Mouse (Mus musculus) liver, embryonic 14.5 days (tissue): Measurements from ENCODE around the gene Ptgir.

Experiments used
- CTCF ChIP-seq: IDR thresholded peaks from 2 replicates; pipeline ENCODE4 v1.5.1; 2016; ENCODE audit warnings: antibody characterized with exemption, low read depth, control low read depth
- EP300 ChIP-seq: IDR thresholded peaks from 2 replicates; pipeline ENCODE4 v1.6.1; 2016; ENCODE audit warnings: antibody characterized with exemption, low read depth

DNA sequence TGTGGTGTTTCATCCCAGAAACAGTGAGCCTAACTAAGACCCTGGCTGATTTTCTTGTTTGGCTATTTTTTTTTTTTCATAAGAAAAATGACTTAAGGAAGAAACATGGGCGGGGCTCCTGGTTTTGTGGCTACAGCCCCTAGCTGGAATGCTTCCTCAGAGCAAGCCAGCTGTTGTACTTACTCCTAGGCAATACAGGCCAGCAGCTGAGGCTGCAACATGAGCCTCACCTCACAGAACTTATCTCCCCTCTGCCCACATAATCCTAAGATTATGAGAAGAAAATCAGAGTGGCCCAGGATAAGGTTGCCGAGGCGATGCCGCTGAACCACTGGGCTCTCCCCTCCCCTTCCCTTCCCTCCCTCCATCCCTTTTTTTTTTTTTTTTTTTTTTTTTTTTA, 49.4 kb downstream of the Ptgir start:
- TF ChIP-seq CTCF (no peak), EP300 (no peak)
